ENCODE assay signal across 24 mouse cellular contexts in genomic region chr2:43437251-43437650, GRCm38 (mm10).
"Had no signal": no experiment of that assay in that cellular context is flagged by ENCODE, and none has a peak within 500 bp of the region (broad histone marks: within the 10 kb centered on the region; RNA-seq: fewer than 3 reads in every experiment).

No protein-coding gene starts in this region.

- H3K4me2 ChIP-seq: heart, embryonic 12.5 days; hindbrain, embryonic 12.5 days; hindbrain, embryonic 14.5 days; intestine, embryonic 15.5 days; limb, embryonic 12.5 days had no signal

- H3K27me3 ChIP-seq: heart, embryonic 12.5 days; hindbrain, embryonic 12.5 days; intestine, embryonic 15.5 days; limb, embryonic 12.5 days had no signal

- H3K27ac ChIP-seq: gastrocnemius, adult 2 months; heart, embryonic 10.5 days; hindbrain, embryonic 10.5 days; hindbrain, embryonic 12.5 days; hindbrain, embryonic 14.5 days; intestine, embryonic 15.5 days; layer of hippocampus, adult 2 months; left cerebral cortex, adult 2 months; limb, embryonic 10.5 days; limb, embryonic 12.5 days had no signal

- ATAC-seq: hindbrain, embryonic 16.5 days; inflammation-experienced regulatory T-cells, adult 6 months; intestine, embryonic 15.5 days; intestine, postnatal 0 days had no signal

- H3K9ac ChIP-seq: heart, embryonic 12.5 days; hindbrain, embryonic 12.5 days; hindbrain, embryonic 14.5 days; intestine, embryonic 15.5 days; limb, embryonic 12.5 days had no signal

- DNase-seq: gastrocnemius, adult 2 months; gastrocnemius, postnatal 10 days; gastrocnemius, postnatal 25 days; heart, adult 18-20 months; heart, postnatal 10 days; heart, postnatal 4 days; kidney, adult 18-20 months; kidney, adult 8-10 months; kidney, postnatal 10 days; kidney, postnatal 25 days; kidney, postnatal 4 days had no signal

- H3K4me3 ChIP-seq: gastrocnemius, adult 2 months; heart, embryonic 10.5 days; heart, embryonic 12.5 days; hindbrain, embryonic 10.5 days; hindbrain, embryonic 12.5 days; intestine, embryonic 15.5 days; layer of hippocampus, adult 2 months; left cerebral cortex, adult 2 months; limb, embryonic 10.5 days; limb, embryonic 12.5 days had no signal

- H3K9me3 ChIP-seq: heart, embryonic 10.5 days; heart, embryonic 12.5 days; hindbrain, embryonic 10.5 days; hindbrain, embryonic 12.5 days; intestine, embryonic 15.5 days; limb, embryonic 10.5 days; limb, embryonic 12.5 days had no signal

- H3K4me1 ChIP-seq: heart, embryonic 10.5 days; heart, embryonic 12.5 days; hindbrain, embryonic 12.5 days; intestine, embryonic 15.5 days; limb, embryonic 10.5 days; limb, embryonic 12.5 days had no signal

- H3K36me3 ChIP-seq: heart, embryonic 10.5 days; heart, embryonic 12.5 days; hindbrain, embryonic 10.5 days; hindbrain, embryonic 12.5 days; intestine, embryonic 15.5 days; limb, embryonic 10.5 days; limb, embryonic 12.5 days had no signal
